Mouse (Mus musculus) pancreas, adult 10 weeks (tissue): ENCODE measurements around the gene Wdr11. TPM values are rescaled to one million over a fixed set of nuclear protein-coding genes. Genes with fewer than 3 reads are reported as not detected.

Experiments used
- polyA plus RNA-seq: library from polyadenylated mRNA; stranded (reverse); fragments of 350-450 nt; fragmentation: Illumina TruSeq; extraction: RNeasy Lipid Tissue Mini Kit (QIAGEN cat#74804); gene quantifications from one replicate; pipeline ENCODE4 v1.2.3, GENCODE M21; 2015; ENCODE audit warnings: low read depth, low replicate concordance; ENCODE audit not compliant: insufficient read depth

The Wdr11 gene
- polyA plus RNA-seq = 7.3 TPM

DNA sequence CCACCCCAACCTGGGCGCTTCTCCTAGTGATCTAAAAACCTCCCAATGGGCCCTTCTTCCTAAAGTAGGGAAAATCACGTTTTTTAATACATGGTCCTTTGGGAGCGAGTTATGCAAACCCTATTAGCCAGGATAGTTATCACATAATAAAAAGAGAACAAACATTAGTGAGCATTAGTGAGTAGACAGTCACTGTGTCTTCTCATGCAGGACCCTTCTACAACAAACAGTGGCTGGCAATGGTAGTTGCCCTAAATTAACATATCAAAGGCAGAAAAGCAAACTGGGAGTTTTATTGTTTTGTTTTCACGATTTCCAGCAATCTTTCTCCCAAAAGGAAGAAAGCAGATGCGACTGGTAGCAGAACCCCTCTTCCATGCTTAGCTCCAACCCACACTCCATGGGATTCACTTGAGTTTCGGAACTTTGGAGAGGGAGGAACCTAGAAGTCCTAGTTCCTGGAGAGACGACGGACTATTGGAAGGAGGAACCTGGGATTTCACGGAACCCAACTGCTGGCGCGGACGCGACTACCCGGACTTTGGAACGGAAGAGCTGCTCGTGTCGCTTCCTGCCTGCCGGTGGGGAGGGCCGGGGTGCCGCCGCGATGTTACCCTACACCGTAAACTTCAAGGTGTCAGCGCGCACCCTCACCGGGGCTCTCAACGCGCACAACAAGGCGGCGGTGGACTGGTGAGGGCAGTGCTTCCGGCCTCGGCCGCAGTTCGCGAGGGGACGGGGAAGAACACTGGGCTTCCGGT is at the start of gene Wdr11:
TSS of gene Wdr11 (plus strand) at position 493 of the 761 bp plus-strand sequence.

